Mouse (Mus musculus): Measurements from ENCODE around the gene Vwa3a.
"Not testable (repeated sequence)": the region's sequence is repeated elsewhere in the genome, so short reads cannot be mapped to it uniquely, and the experiment has no call there.

The Vwa3a gene

GRCm38 (mm10) chr7:120739018-120739417 lies at the start of gene Vwa3a:
Vwa3a (plus strand) TSS chr7:120739318.
- DNase-seq (ENCODE audit: low read depth, low spot score) = no peak

GRCm38 (mm10) chr7:120690634-120691033 lies 48.5 kb upstream of the Vwa3a start:
- no peak for DNase-seq (ENCODE audit: low read depth, low spot score)

DNA sequence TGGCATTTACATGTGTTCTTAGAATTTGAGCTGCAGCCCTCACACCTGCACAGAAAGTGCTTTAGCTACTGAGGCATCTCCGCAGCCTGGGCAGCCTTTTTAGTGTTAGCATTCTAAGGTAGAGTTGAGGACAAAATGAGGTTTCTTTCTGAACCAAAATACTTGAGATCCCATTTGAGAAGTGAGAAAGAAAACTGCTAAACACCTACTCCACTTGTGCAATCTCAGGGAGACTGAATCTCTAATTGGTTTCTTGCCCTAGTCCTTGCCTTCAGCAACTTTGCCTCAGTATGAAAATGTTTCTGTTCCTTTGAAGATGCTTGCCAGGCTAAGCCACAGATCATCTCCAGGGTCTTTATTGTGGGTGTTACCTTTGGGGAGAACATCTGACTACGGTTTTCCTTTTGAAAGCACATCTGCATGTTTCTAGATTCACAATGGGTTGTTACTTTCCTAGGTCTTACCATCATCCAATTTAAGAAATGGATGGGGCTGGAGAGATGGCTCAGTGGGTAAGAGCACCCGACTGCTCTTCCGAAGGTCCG lies 45.2 kb upstream of the Vwa3a start:
- DNase-seq (ENCODE audit: low read depth, low spot score) = no peak

DNA sequence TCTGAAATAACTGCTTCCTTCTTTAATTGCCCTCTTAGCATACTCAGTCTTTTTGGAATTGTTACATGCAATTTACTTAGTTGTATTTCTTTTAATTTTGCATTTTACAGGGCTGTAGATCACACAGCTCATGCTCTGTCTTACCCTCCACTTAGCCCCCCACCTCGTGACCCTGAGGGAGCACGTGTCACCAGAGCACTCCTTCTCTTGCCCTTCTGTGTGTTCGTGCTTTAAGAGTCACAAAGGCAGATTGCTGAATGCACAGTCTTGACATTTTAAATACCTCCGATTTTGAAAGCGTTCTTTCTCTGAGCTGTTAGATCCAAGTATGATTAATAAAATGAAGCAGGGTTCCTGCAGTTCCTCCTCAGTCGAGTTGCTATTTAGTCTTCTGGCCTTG lies 43.9 kb upstream of the Vwa3a start:
- DNase-seq (ENCODE audit: low read depth, low spot score) = no peak

GRCm38 (mm10) chr7:120695641-120696040 lies 43.5 kb upstream of the Vwa3a start:
- DNase-seq (ENCODE audit: low read depth, low spot score) = no peak

- DNase-seq (ENCODE audit: low read depth, low spot score) = no peak
Measured at GRCm38 (mm10) chr7:120696331-120696730, 42.8 kb upstream of the Vwa3a start.

DNA sequence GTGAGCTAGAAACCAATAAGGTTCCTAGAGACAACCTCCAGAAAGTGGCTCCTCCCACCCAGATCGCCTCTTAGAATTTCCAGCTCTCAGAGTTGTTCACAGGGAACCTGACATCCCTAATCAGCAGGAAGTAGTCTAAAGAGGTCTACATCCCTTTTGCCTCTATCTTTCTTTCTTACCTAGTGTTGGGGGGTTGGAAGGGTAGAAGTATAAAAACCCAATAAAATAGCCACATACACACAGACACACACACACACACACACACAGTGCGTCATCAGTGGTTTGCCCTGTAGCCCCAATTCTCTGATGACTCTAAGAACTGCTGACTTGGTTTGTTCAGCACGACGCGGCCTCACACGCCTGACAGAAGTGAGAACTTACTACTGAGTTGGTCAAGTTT lies 39.5 kb upstream of the Vwa3a start:
- DNase-seq (ENCODE audit: low read depth, low spot score) = no peak

DNA sequence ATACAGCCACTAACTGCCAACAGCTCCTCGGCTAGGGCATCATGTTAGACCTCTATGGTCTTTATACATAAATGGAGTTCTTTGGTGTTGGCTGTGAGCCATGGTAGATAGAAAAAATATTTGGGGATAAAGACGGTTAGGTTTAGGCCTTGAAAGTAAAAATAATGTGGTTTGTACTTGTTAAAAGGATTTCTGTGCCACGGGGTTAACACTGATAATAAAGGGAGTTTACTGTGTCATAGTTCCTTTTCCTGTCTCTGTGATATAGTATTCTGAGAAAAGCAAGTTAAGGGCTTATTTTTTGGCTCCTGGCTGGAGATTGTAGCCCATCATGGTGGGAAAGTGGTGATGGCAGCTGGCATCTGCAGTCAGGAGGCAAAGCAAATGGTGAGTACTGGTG lies 35.2 kb upstream of the Vwa3a start:
- no peak for DNase-seq (ENCODE audit: low read depth, low spot score)

- no peak for DNase-seq (ENCODE audit: low read depth, low spot score)
Measured at GRCm38 (mm10) chr7:120712071-120712470, 27.0 kb upstream of the Vwa3a start.

- DNase-seq (ENCODE audit: low read depth, low spot score) = no peak
Measured at GRCm38 (mm10) chr7:120713225-120713624, 25.9 kb upstream of the Vwa3a start.

DNA sequence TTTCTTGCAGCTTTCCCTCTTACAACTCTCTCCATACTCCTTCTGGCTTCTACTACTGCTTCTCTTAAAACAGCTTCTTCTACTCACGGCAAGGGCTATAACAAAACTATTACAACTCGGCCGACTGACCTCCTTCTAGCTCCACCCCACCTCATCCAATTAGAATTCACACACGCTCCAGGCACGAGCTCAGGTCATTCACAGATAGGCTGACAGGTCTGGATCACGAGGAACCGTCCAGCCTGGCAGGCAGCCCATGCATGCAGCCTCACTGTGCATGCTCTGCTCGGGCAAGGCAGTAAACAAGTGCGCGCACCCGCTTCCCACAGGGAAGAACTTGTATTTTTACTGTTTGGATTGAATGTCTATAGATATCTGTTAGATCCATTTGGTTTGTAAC lies 25.2 kb upstream of the Vwa3a start:
- DNase-seq (ENCODE audit: low read depth, low spot score) = not testable (repeated sequence)

- DNase-seq (ENCODE audit: low read depth, low spot score) = no peak
Measured at GRCm38 (mm10) chr7:120717261-120717660, 21.9 kb upstream of the Vwa3a start.

DNA sequence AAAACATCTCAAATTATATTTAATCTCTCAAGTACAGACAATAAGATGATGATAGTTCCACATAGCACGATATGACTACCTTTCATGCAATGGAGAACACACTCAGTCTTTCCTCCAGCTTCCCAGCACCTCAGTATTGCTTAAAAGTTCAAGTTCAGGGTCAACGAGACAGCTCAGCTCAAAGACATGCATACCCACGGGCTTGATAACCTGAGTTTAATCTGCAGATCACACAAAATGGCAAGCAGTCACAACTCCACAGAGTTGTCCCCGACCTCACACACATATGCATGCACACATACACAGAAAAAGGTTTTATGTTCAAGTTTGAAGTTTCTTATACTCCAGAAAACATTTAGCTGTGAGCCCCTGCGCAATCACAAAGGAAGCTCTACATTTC lies 18.1 kb upstream of the Vwa3a start:
- DNase-seq (ENCODE audit: low read depth, low spot score) = no peak

DNA sequence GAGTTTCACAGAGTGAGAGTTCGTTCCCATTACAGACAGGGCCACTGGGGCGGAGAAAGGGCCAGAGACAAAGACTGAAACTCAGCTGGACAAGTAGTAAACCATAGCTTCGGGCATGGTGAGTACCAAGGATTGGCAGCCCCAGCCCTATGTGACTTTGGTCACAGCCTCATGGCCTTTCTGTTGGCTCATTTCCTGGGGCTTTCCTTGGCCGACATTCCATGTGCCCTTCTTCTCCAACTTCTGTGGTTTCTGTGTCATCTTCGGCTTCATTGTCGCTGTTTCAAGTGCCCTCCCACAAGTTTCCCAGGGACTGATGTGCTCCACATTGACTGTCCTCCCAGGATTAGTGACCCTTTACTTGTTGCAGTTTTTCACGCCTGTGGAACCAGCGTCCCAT lies 17.7 kb upstream of the Vwa3a start:
- DNase-seq (ENCODE audit: low read depth, low spot score) = no peak

DNA sequence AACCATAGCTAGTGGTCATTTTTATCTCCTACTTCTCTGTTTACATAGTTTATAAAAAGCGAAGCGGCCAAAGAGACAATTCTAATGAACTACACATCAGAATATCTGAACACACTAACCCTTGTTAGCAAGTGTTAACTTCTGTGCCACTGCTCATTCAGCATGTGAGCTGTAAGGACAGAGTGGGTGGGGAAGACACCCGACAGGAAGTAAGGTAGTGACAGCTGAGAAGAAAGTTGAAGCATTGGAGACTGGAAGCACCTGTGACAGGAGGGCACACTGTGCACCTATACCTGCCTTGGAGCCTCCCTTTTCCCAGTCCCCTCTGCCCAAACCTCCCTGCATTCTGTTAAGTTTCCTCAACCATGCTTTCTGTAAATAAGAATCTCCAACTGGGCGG lies 17.1 kb upstream of the Vwa3a start:
- no peak for DNase-seq (ENCODE audit: low read depth, low spot score)

GRCm38 (mm10) chr7:120722839-120723278 lies 16.3 kb upstream of the Vwa3a start:
- DNase-seq (ENCODE audit: low read depth, low spot score) = no peak

DNA sequence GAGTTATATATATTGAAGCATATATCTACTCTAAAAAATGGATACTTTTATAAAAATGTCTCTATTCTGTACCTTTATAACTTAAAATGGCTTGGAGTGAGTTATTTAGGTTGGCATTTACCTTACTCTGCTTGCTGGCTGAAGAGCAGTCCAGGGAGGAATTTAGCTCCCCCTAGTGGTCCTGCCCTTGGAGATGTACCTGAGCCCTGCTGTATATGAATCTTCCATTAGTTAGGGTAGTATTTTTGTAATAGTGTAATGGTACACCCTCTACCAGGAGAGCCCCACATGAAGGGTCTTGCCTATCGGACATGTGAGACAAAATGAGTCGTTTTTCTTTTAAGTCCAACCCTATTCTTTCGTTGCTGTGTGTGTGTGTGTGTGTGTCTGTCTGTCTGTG lies 11.5 kb upstream of the Vwa3a start:
- DNase-seq (ENCODE audit: low read depth, low spot score) = peak; percentile 9

DNA sequence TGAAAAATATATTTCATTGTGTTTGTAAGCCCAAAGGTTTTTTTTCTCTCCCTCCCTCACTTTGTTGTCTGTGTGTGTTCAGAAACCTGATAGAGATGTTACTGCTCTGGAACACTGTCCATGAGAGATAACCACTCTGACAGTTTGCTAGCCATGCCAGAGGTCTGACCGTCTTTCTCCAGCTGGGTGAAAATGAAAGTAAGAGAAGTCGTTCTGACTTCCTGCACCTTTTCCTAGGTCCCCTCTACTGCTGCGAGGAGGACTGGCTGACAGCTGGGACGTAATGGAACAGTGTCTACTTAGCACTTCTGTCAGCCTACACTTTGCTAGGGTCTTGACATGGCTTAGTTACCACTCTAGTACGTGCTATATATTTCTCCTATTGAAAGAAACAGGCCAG lies 9.5 kb upstream of the Vwa3a start:
- no peak for DNase-seq (ENCODE audit: low read depth, low spot score)

DNA sequence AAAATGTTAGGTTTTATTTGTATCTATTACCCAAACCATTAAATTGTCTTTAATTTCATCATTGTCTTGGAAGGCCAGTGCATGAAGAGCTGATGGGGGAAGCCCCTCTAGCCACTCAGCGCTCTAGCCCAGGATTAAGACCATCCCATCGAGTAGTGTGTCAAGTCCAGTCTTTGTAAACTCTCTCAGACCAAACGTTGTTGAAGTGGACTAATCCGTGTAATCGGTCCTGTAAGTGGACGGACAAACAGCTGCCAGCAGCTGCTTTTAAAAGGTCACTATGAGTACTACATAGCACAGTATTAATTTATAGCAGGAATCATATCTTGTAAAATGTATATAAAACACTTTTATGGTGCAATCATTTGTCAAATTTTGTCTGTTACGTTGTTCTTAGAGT lies 6.2 kb upstream of the Vwa3a start:
- no peak for DNase-seq (ENCODE audit: low read depth, low spot score)

GRCm38 (mm10) chr7:120739558-120740101 lies 512 bp downstream of the Vwa3a start:
- DNase-seq (ENCODE audit: low read depth, low spot score) = no peak

DNA sequence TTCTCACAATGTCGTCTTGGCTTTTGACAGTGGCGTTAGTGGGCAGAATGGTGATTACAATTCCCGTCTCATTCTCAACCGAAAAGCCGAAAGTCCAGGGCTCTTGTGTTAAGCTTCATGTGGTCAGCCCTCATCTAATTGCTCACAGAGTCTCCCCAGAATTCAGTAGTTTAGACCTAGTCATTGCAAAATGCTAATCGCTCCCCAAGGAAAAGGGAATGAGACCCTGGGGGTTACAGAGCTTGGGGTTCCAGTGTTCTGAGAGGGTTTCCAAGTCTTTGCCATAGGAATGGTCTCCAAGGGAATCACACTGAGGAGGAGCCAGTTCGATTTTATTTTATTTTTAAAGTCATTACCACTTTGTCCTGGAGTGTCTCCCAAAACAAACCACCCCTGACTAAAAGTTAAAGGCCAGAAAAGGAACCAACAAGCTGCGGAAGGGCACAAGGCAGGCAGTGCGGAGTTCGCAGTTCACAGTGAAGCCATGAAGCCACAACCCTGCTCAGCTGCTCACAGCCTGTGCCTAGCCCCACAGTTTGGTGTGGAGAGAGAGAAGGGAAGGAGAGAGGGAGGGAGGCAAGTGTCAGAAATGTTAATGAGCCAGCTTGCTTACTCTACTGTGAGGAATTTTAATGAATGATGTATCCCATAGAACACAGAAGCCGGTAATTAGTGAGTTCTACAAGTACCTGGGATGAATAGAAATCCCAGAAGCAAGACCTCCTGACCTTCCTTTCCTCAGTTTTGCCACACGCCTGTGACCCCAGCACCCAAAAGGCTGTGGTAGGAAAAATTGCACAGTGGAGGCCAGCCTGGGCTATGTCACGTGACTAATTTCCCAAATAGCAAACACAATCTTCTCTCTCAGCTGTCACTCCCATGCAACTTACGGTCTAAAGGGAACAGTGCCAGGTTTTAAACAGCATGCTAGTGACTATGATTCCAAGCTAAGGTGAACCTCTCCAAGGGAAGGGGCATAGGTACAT lies 4.5 kb downstream of the Vwa3a start:
- DNase-seq (ENCODE audit: low read depth, low spot score) = no peak

DNA sequence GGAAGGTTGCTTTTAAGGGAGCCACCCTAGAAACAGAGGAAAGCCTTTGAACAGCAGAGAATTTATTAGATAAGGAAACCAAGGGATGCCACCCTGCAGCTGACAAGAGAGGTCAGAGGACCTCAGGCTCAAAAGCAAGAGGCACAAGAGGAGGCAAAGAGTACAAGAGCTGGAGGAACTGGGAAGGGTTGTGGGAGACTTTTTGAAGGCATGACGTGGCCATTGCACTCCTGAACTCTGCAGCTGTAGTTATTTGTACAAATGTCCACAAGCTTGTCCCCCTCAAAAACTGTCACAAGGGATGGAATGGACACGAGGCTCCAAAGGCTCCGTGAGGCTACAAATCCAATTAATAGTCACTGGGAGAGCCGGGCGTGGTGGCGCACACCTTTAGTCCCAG lies 5.5 kb downstream of the Vwa3a start:
- DNase-seq (ENCODE audit: low read depth, low spot score) = no peak

DNA sequence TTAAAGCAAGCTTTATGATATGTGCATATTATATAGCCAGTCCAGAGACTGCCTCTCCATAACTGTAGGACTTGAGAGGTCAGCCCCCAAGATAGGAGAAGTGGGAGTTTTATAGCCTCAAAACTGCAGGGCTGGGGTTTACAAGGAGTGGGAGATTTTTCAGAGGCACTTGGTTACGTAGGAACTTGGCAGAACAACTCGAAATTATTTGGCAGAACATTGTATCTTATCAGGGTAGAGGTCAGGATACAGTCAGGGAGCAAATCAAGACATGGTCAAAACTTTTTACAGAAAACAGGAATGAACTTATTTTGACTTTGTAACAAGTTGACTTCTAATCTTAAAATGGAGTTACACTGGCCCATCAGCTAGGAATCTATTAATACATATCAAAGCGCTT lies 6.9 kb downstream of the Vwa3a start:
- no peak for DNase-seq (ENCODE audit: low read depth, low spot score)
